Mouse (Mus musculus) CD4-positive helper T cell, adult 2 months (primary cell): Measurements from ENCODE around the gene Zfp398.

Source experiments
- DNase-seq: peaks from one replicate; pipeline ENCODE4 v3.0.0-alpha.2; 2012; ENCODE audit warnings: low read depth, missing footprints, low spot score

Gene Zfp398

GRCm38 (mm10) chr6:47835482-47835983 lies at the start of gene Zfp398:
Gene Zfp398, plus strand, starts transcription at chr6:47835661.
- peak; percentile 95 for DNase-seq

GRCm38 (mm10) chr6:47787941-47788736 lies 47.3 kb upstream of the Zfp398 start:
- DNase-seq, result peak; percentile 87

- peak; percentile 14 for DNase-seq
Observed at GRCm38 (mm10) chr6:47788821-47789220, 46.6 kb upstream of the Zfp398 start.

GRCm38 (mm10) chr6:47790745-47791144 lies 44.7 kb upstream of the Zfp398 start:
- DNase-seq, result peak; percentile 21

- no peak for DNase-seq
Observed at GRCm38 (mm10) chr6:47792533-47792932, 42.9 kb upstream of the Zfp398 start.

- DNase-seq, result no peak
Observed at GRCm38 (mm10) chr6:47793284-47793683, 42.2 kb upstream of the Zfp398 start.

GRCm38 (mm10) chr6:47794106-47794830 lies 41.2 kb upstream of the Zfp398 start:
- DNase-seq, result peak; percentile 27

- DNase-seq, result peak; percentile 83
Observed at GRCm38 (mm10) chr6:47799079-47799478, 36.4 kb upstream of the Zfp398 start.

- no peak for DNase-seq
Observed at GRCm38 (mm10) chr6:47805520-47805919, 29.9 kb upstream of the Zfp398 start.

- DNase-seq, result no peak
Observed at GRCm38 (mm10) chr6:47807419-47807818, 28.0 kb upstream of the Zfp398 start.

- DNase-seq, result no peak
Observed at GRCm38 (mm10) chr6:47808545-47808944, 26.9 kb upstream of the Zfp398 start.

- DNase-seq, result no peak
Observed at GRCm38 (mm10) chr6:47809053-47809452, 26.4 kb upstream of the Zfp398 start.

GRCm38 (mm10) chr6:47810181-47810580 lies 25.3 kb upstream of the Zfp398 start:
- no peak for DNase-seq

- DNase-seq, result no peak
Observed at GRCm38 (mm10) chr6:47811324-47811723, 24.1 kb upstream of the Zfp398 start.

GRCm38 (mm10) chr6:47812271-47812915 lies 23.1 kb upstream of the Zfp398 start:
- no peak for DNase-seq

GRCm38 (mm10) chr6:47813257-47813878 lies 22.1 kb upstream of the Zfp398 start, which contains the start of gene Pdia4:
Gene Pdia4, minus strand, starts transcription at chr6:47813430.
- peak; percentile 99 for DNase-seq

- DNase-seq, result no peak
Observed at GRCm38 (mm10) chr6:47816151-47816550, 19.3 kb upstream of the Zfp398 start.

- DNase-seq, result no peak
Observed at GRCm38 (mm10) chr6:47818721-47819120, 16.7 kb upstream of the Zfp398 start.

- DNase-seq, result no peak
Observed at GRCm38 (mm10) chr6:47819626-47820325, 15.7 kb upstream of the Zfp398 start.

- DNase-seq, result no peak
Observed at GRCm38 (mm10) chr6:47821236-47821635, 14.2 kb upstream of the Zfp398 start.

GRCm38 (mm10) chr6:47821776-47822175 lies 13.7 kb upstream of the Zfp398 start:
- DNase-seq, result no peak
